Mouse (Mus musculus) layer of hippocampus, adult 2 months (tissue): ENCODE data around the gene Theg. TPM values are rescaled to one million over a fixed set of nuclear protein-coding genes. Genes with fewer than 3 reads are reported as not detected.

Source experiments
- DNase-seq, 2 experiments: peaks; one replicate each; pipeline ENCODE4 v3.0.0; 2022; ENCODE audit warnings: low spot score in 2 of 2
- H3K27ac ChIP-seq: fragments of 200-600 bp; 2 replicates; pipeline ENCODE4 v1.8.1; 2022
- H3K4me3 ChIP-seq: fragments of 200-600 bp; 2 replicates; pipeline ENCODE4 v1.8.1; 2022; ENCODE audit warnings: mild to moderate bottlenecking
- CTCF ChIP-seq: fragments of 200-600 bp; conservative IDR thresholded peaks from 2 replicates; pipeline ENCODE4 v1.8.1; 2022; ENCODE audit warnings: antibody characterized with exemption, mild to moderate bottlenecking, moderate library complexity
- total RNA-seq, 2 experiments: library from RNA; stranded (reverse); gene quantifications; 2 replicates each; pipeline ENCODE4 v1.2.3; 2021

Gene Theg
- total RNA-seq, 2 experiments from 2014 or later, result 1.2 TPM; not detected in 1

GRCm38 (mm10) chr10:79547148-79547675, 39.9 kb downstream of the Theg start:
- no peak for DNase-seq
- no peak for TF ChIP-seq CTCF

DNA sequence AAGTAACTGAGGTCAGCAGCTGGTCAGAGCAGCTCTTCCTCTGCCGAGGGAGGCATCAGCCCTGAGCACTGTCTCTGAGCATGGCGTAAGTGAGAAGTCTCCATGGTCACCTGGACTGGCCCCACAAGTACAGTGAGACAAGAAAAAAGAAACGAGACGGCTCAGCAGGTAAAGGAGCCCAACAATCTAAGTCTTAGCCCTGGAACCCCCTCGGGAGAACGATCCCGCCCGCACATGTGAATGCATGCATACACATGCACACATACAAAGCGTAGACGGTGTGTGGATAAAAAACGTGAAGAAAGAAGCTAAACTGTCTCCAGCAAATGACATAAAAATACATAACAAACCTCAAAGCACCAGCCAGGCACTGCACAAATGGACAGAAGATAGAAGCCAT, 40.6 kb downstream of the Theg start:
- no peak for TF ChIP-seq CTCF
- Histone ChIP-seq H3K4me3 (no peak overlapping the region), H3K27ac (no peak overlapping the region)
- DNase-seq, result no peak

More at GRCm38 (mm10) chr10:79547148-79547675, 39.9 kb downstream of the Theg start:
- no peak overlapping the region for H3K27ac ChIP-seq
- no peak overlapping the region for H3K4me3 ChIP-seq

GRCm38 (mm10) chr10:79545891-79546290, 41.2 kb downstream of the Theg start:
- TF ChIP-seq CTCF, result no peak
- DNase-seq, result no peak
- Histone ChIP-seq H3K27ac (no peak overlapping the region), H3K4me3 (no peak overlapping the region)

GRCm38 (mm10) chr10:79544631-79545030, 42.5 kb downstream of the Theg start:
- no peak overlapping the region for H3K4me3 ChIP-seq
- TF ChIP-seq CTCF, result no peak
- no peak for DNase-seq
- H3K27ac ChIP-seq, result no peak overlapping the region

GRCm38 (mm10) chr10:79543884-79544597, 43.1 kb downstream of the Theg start:
- Histone ChIP-seq H3K4me3 (no peak overlapping the region), H3K27ac (no peak overlapping the region)
- DNase-seq, result no peak
- no peak for TF ChIP-seq CTCF

DNA sequence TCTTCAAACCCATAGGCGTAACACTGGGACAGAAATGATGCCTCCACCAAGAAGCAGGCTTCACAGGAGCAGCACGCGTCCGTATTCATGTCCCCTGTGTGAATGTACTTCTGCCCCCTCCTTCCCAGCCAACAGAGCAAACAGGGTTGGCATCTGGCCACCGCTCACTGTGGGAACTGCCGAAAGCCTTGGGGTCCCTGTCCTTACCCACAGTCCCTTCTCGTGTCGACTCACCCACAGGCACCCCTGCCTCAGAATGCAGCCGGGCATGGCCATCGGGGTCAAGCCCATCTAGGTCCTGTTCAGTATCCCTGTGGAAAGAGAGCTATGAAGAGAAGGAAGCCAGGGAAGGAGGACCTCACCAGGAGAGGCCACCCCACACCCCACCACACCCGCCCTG, 45.0 kb downstream of the Theg start:
- TF ChIP-seq CTCF, result no peak
- H3K27ac ChIP-seq, result no peak overlapping the region
- H3K4me3 ChIP-seq, result no peak overlapping the region
- no peak for DNase-seq

DNA sequence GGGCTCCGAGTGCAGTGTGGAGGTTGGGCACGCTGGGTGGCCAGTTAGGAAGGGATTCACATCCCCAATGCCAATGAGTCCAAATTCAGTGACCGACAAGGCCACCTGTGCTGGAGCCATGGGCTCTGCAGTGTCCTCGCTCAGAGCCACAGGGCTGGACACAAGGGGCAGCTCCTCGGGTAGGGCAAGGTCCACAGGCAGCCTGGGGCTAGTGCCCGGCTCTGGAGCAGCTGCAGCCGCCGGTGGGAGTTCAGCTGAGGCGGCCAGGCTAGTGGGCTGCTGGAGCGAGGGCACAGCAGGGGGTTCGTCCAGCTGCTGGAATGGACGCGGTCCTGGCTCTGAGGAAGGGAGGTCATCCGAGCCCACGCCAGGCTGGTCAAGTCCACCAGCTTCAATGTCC, 45.6 kb downstream of the Theg start:
- no peak for TF ChIP-seq CTCF
- no peak overlapping the region for H3K27ac ChIP-seq
- no peak for DNase-seq
- no peak overlapping the region for H3K4me3 ChIP-seq

GRCm38 (mm10) chr10:79540746-79541145, 46.4 kb downstream of the Theg start:
- no peak for TF ChIP-seq CTCF
- no peak overlapping the region for H3K4me3 ChIP-seq
- H3K27ac ChIP-seq, result no peak overlapping the region
- DNase-seq, result no peak

DNA sequence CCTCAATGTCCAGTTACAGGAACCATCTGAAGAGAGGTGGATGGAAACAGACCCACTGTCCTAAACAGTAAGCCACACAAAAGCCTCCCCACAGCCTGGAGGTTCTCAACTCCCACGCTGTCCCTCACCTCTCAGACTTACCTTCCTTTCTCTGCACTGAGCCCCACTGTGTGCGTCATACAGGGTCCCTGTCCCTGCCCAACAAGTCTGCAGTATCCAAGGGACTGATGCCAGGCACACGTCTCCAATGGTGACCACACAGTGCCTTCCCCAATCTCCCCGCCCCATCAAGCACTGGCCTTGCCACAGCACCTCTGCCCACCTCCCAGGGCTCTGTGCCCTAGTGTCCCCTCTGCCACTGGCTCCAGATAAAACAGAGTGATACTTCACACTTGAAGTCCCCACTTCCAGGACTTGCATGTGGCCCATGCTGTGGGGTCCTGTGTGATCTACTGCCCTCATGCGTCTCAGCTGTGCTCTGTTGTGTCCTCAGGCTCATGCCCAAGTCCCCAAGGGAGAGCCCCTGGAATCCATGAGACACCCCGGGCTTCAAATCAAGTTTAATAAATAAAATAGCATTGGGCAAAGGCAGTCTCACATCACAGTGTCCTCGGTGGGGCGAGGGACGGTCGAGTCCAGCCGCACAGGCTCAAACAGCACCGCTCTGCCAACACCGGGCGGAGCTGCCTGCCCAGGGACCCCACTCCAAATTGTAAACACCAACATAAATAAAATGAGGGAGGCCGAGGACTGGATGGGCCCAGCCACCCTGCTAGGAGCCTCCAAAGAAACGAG, 47.2 kb downstream of the Theg start:
- TF ChIP-seq CTCF, result no peak
- no peak overlapping the region for H3K27ac ChIP-seq
- no peak for DNase-seq
- H3K4me3 ChIP-seq, result no peak overlapping the region

DNA sequence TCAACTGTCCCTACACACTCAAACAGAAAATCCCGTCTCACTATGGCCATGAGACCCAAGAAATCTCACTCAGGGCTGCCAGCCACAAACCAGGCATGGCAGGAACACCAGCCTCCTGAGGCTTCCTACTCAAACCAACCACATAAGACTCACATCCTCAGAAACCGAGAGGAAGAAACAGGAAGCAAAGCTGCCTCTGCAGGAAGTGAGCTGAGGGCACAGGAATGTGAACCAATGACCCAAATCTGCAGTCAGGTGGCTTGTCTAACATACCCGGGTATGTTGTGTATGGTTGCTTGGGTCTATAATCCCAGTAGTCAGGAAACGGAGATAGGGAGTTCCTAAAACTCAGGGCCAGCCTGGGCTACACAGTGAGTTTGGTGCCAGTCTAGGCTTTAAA, 48.3 kb downstream of the Theg start:
- H3K4me3 ChIP-seq, result no peak overlapping the region
- TF ChIP-seq CTCF, result no peak
- no peak for DNase-seq
- H3K27ac ChIP-seq, result 0 out of 2 replicates have a peak overlapping the region, but pooled peaks have one; percentile 47

DNA sequence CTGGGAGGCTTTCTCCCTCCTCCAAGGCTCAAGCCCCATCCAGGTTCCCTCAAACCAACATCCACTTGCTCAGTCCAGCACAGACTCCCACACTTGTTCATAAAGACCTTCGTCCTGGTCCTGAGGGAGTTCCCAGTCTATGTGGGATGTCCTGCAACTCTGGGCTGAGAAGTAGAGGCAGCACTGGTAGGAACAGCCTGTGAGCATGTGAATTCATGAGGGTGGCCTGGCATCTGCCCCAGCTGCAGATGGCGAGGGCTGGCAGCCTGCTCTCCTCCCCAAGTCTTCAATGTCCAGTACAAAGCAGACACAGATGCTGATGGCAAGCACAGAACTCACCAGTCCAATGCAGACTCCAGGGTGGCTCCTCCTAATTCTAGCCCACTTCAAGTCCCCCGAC, 48.8 kb downstream of the Theg start:
- H3K27ac ChIP-seq, result peak overlapping the region; percentile 47; the same call in 1 of the 2 replicates
- no peak for TF ChIP-seq CTCF
- no peak for DNase-seq
- H3K4me3 ChIP-seq, result no peak overlapping the region

GRCm38 (mm10) chr10:79537781-79538180, 49.4 kb downstream of the Theg start:
- no peak for TF ChIP-seq CTCF
- peak overlapping the region; percentile 47; the same call in 1 of the 2 replicates for H3K27ac ChIP-seq

DNA sequence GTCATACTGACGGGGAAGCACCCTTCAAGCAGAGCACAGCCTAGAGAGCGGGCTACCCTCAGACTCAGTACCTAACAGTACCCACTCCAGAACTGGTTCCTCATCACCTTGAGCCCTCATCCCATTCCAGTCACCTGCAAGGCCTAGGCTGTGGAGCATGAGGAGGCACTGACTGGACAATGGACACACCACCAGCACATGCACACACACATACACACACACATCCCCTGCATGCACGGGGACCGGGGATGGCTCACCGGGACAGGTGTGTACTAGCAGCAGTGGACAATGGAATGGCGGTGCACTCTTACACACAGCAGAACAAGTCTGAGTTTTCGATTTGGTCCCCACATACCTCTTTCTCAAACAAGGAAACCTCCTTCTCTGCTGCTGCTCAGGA, 49.9 kb downstream of the Theg start:
- DNase-seq, result no peak
- no peak overlapping the region for H3K4me3 ChIP-seq
- TF ChIP-seq CTCF, result no peak
- no peak overlapping the region for H3K27ac ChIP-seq

More at GRCm38 (mm10) chr10:79537781-79538180, 49.4 kb downstream of the Theg start:
- DNase-seq, result no peak
- no peak overlapping the region for H3K4me3 ChIP-seq
